Mouse (Mus musculus) kidney, adult 9 months (tissue): ENCODE results near the gene Kalrn.

Source experiments
- DNase-seq: peaks from one replicate; pipeline ENCODE4 v3.0.0; 2022

Kalrn gene

DNA sequence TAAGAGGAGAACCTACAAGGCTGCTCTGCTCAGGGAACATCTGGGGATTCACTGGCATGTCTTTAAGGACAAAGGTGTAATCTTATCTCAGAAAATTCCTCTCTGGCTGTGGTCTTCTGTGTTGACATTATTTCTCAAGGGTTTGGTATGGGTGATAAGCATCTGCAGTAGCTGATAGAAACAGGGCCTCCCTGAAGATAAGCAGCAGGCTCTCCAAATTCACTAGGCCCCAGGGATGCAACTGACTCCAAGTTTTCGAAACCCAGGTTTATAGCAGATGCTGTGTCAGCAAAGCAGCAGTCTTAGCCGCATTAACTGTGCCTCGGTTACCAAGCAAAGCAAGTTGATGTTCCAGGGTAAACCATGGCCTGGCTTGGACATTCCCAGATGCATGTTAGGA, 514.7 kb downstream of the Kalrn start:
- no peak for DNase-seq

GRCm38 (mm10) chr16:34057464-34057863, 515.9 kb downstream of the Kalrn start:
- DNase-seq, result no peak

DNA sequence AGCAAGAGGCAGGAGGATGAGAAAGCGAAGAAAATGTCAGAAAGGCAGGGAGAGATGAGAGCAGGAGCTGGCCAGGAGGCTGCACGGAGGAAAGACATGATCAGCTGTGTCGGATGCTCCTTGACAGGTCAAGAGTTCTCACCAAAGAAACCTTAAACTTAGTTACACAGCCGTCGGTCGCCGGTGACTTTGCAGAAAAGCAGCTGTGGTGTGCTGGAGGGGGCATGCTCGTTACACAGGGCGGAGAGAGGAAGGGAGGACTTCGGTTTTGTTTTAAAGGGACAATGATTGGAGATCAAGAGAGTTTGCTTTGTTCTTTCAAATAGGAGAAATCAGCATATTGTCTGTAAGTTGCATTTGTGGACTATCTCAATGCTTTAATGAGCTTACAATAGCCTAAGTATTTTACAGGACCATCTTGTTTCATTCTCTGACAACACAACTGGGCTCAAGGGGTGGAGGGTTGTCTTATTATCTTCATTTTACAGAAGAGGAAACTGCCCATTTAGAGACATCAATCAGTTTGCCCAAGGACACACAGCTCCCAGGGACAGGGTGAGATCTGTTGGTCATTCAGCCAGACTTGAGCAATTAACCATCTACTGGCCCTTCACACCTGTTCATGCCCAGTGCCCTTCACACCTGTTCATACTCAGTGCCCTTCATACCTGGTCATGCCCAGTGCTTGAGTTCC, 516.8 kb downstream of the Kalrn start:
- DNase-seq, result no peak

- DNase-seq, result no peak
These were observed 523.2 kb downstream of the Kalrn start for GRCm38 (mm10) chr16:34050090-34050489.

- DNase-seq, result peak; percentile 19
These were observed 524.0 kb downstream of the Kalrn start for GRCm38 (mm10) chr16:34049361-34049760.

GRCm38 (mm10) chr16:34048232-34048631, 525.1 kb downstream of the Kalrn start:
- no peak for DNase-seq

DNA sequence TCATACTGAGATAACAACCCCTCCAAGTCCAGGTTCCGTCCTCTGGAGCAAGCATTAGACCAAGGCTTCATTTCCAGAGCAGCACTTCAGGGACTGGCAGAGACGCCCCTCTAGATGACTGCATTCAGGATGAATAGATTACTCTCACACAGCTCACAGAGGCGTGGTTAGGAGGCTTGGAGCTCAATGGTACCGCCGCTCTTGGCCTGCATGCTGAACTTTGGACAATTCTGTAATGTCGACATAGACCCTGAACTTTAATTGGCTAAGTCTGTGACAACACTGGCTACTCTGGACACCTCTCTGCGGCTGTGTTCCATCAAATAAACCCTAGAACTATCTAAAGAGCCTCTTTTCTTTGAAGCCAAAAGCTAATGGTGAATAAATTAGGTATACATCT, 525.8 kb downstream of the Kalrn start:
- DNase-seq, result no peak

DNA sequence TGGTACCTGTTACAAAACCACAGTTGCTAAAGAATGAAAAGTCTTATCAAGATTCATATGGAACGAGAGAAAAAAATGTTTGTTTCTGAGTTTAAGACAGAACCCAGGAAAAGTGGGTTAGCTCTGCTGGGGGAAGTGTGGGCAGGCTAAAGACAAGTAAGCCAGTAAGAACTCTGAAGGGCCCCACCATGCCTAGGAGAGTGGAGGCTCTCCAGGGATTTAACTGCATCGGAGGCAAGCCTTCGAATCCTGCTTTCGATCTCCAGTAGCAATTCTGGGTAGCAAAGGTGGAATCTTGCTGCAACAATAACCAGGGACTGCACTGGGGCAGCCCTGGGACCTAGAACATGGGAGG, 526.3 kb downstream of the Kalrn start:
- DNase-seq, result no peak

DNA sequence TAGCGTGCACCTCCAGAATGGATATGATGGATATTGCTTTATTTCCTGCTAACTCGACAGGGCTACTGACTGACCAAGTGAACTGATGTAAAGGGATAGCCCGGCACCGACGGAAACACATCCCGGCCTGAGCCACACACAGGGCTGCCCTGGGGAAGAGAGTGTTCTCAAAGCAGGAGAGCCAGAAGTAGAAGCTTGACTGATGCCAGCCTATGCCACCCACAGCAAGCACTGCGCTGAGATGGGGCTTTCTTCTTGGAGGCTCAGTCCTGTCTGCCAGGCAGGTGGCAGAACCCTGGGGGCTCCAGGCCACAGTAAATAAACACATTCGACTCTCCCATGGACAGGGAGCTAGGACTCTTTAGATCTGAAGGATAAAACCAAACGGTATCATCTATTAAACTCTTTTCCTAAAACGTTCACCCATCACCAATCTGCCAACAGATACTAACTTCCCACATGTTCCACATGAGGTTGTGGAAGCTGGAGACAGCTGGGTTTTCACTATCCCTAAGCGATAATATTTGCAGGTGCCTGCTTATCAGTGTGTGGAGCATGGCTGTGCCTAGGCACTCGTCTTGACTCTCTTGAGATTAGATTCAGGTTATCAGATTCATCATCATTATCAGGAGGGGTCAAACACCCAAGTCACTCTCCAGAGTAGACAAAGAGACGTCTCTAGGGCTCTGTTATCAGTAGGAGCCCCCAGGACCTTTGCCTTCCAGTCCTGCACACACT, 526.9 kb downstream of the Kalrn start:
- DNase-seq, result no peak

- no peak for DNase-seq
These were observed 528.8 kb downstream of the Kalrn start for GRCm38 (mm10) chr16:34044539-34044938.

- DNase-seq, result no peak
These were observed 530.1 kb downstream of the Kalrn start for GRCm38 (mm10) chr16:34043048-34043795.

- DNase-seq, result no peak
These were observed 530.7 kb downstream of the Kalrn start for GRCm38 (mm10) chr16:34042586-34042985.

DNA sequence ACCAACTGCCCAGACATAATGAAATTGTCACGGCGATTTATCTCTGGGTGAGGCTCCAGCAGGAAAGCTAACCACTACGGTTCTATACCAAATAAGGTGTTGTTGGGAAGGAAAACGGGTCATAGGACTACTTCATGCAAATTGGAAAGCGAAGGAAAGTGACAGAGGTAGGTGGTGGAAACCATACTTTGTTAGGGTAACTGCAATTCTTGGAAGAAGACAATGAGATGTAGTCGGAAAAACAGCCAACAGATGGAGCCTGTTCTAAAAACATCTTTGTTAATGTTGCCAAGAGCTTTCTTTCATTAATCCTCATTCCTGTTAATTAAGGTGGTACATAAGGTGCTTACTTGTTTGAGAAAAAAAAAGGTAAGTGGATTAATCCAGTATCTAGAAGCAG, 533.1 kb downstream of the Kalrn start:
- no peak for DNase-seq

DNA sequence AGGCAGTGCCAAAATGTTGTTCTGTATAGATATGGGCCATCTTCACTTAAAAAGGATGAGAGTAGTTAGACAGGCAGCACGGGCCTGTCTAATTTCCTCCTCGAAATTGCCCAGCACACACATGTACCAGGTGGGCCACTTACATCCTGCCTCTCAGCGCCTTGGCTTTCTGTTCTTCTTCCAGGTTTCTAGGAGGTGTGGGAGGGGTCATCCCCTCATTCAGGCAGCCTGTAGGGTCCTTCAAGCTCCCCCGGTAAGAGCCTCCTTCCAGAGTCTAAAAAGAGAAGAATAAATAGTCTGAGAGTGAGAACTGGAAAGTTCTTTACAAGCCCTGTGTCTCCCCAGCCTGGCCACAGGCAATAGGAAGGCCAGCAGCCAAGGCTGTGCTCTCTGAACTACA, 533.6 kb downstream of the Kalrn start:
- DNase-seq, result no peak

GRCm38 (mm10) chr16:34036327-34037047, 536.8 kb downstream of the Kalrn start:
- DNase-seq, result no peak

GRCm38 (mm10) chr16:34035780-34036179, 537.6 kb downstream of the Kalrn start:
- DNase-seq, result no peak

DNA sequence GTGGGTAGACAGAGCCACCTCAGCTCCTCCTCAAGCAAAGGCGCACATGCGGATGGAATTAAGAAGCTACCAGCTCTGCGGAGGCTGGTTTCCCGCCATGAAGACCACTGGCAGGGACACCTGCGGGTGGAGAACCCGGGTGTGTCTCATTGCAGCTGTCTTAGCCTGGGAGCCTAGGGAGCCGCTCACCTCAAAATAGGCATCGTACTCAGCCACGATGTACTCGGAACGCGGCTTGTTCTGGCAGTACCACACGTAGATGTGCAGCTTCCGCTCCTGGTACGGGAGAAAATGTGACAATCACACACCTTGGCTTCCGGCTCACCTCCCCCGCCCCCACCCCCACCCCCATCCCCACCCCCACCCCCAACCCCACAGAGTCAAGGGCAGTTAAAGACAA, 539.1 kb downstream of the Kalrn start:
- DNase-seq, result no peak

GRCm38 (mm10) chr16:34032011-34032645, 541.2 kb downstream of the Kalrn start:
- DNase-seq, result no peak

- no peak for DNase-seq
These were observed 541.8 kb downstream of the Kalrn start for GRCm38 (mm10) chr16:34031565-34031964.

DNA sequence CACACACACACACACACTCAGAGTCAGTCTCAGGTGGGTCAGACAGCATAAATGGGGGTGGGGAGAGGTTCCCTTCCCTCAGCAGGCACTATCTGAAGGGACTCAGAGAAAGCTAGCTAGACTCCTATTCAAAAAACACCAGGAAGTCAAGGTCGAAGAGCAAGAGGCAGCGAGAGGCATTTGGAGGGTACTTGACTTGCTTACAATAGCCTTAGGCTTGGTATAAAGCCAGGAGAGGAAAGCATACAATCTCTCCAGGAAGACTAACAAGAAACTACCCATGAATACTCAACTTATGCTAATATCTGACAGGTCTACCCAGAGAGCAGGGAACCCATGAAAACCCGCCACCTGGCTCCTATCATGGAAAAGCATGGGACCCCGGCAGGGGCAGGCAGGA, 543.0 kb downstream of the Kalrn start:
- peak; percentile 45 for DNase-seq

DNA sequence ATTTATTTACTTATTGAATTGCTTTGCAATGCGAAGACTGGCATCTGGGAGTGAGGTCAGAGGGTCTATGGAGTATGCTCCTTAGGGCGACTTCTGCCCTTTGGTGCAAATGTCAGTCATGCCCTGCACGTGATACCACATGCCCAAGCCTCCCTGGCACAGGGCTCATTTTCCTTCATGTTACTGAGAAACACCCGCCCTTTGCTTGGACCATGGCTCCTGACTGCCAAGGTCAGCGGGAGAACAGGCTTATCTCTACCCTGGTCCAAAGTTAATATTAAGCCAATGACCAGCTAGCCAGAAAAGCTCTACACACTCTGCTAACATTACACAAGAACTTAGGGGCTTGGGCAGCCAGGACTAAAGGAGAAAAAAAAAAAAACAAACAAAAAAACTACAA, 543.5 kb downstream of the Kalrn start:
- peak; percentile 94 for DNase-seq

GRCm38 (mm10) chr16:34017241-34017640, 556.1 kb downstream of the Kalrn start:
- no peak for DNase-seq
